Comparison of ENCODE assay signal across 13 mouse cellular contexts in genomic region chr6:122614047-122614446, GRCm38 (mm10). TPM values are rescaled to one million over a fixed set of nuclear protein-coding genes. Genes with fewer than 3 reads are reported as not detected.
DNase-seq lines count a peak whose midpoint lies in the region; ATAC-seq and TF ChIP-seq lines count a peak whose summit lies in the region.
"Had no signal": no experiment of that assay in that cellular context is flagged by ENCODE, and none has a peak within 500 bp of the region (broad histone marks: within the 10 kb centered on the region; RNA-seq: fewer than 3 reads in every experiment).

No protein-coding gene starts in this region.

- H3K4me3 ChIP-seq in forebrain, postnatal 0 days (ENCODE audit: low read depth, low read length): no peak overlapping the region
- no peak overlapping the region for H3K4me3 ChIP-seq in forebrain, embryonic 14.5 days (ENCODE audit: low read depth, low read length)
- H3K4me3 ChIP-seq in midbrain, embryonic 11.5 days (ENCODE audit: low read depth, low read length): no peak overlapping the region
- H3K4me3 ChIP-seq in midbrain, embryonic 14.5 days (replicated peaks; ENCODE audit: low read depth, low read length): no peak overlapping the region
- H3K4me3 ChIP-seq: liver, embryonic 15.5 days; neural tube, embryonic 12.5 days had no signal

- H3K9ac ChIP-seq in forebrain, postnatal 0 days: no peak overlapping the region
- H3K9ac ChIP-seq in forebrain, embryonic 14.5 days (ENCODE audit: low read length): no peak overlapping the region
- H3K9ac ChIP-seq in midbrain, embryonic 11.5 days (ENCODE audit: low read length): no peak overlapping the region
- no peak overlapping the region for H3K9ac ChIP-seq in midbrain, embryonic 14.5 days (replicated peaks; ENCODE audit: low read length)
- H3K9ac ChIP-seq: liver, embryonic 15.5 days; neural tube, embryonic 12.5 days had no signal

- no peaks in the 10 kb centered on the region for H3K9me3 ChIP-seq in forebrain, postnatal 0 days (ENCODE audit: low read length)
- H3K9me3 ChIP-seq in forebrain, embryonic 14.5 days (replicated peaks; ENCODE audit: control insufficient read depth, low read length): no peaks in the 10 kb centered on the region
- H3K9me3 ChIP-seq in midbrain, embryonic 11.5 days (ENCODE audit: control insufficient read depth, low read length): no peaks in the 10 kb centered on the region; the same call in 1 of the 2 replicates
- H3K9me3 ChIP-seq in midbrain, embryonic 14.5 days (ENCODE audit: control insufficient read depth, low read length): no peaks in the 10 kb centered on the region
- H3K9me3 ChIP-seq: liver, embryonic 15.5 days; neural tube, embryonic 12.5 days had no signal

- no peaks in the 10 kb centered on the region for H3K4me1 ChIP-seq in forebrain, postnatal 0 days (ENCODE audit: insufficient read depth)
- H3K4me1 ChIP-seq in forebrain, embryonic 14.5 days (ENCODE audit: control insufficient read depth, insufficient read depth, low read length): no peaks in the 10 kb centered on the region
- H3K4me1 ChIP-seq in midbrain, embryonic 11.5 days (ENCODE audit: control insufficient read depth, insufficient read depth, low read length): no peaks in the 10 kb centered on the region
- H3K4me1 ChIP-seq in midbrain, embryonic 14.5 days (ENCODE audit: control insufficient read depth, insufficient read depth, low read length): no peaks in the 10 kb centered on the region
- H3K4me1 ChIP-seq: neural tube, embryonic 12.5 days had no signal

- no peaks in the 10 kb centered on the region for H3K27me3 ChIP-seq in forebrain, postnatal 0 days (ENCODE audit: insufficient read depth, low read length)
- H3K27me3 ChIP-seq in forebrain, embryonic 14.5 days (replicated peaks; ENCODE audit: control insufficient read depth, insufficient read depth, low read length): no peaks in the 10 kb centered on the region
- H3K27me3 ChIP-seq in midbrain, embryonic 11.5 days (ENCODE audit: control insufficient read depth, insufficient read depth, low read length): no peaks in the 10 kb centered on the region
- no peaks in the 10 kb centered on the region for H3K27me3 ChIP-seq in midbrain, embryonic 14.5 days (ENCODE audit: control insufficient read depth, insufficient read depth, low read length)
- H3K27me3 ChIP-seq: liver, embryonic 15.5 days; neural tube, embryonic 12.5 days had no signal

- peak; percentile 54 for TF ChIP-seq CTCF in forebrain, postnatal 0 days (IDR thresholded peaks at IDR 0.05; ENCODE audit: low read depth)

- H3K27ac ChIP-seq in forebrain, postnatal 0 days (ENCODE audit: low read depth, low read length): no peak overlapping the region
- no peak overlapping the region for H3K27ac ChIP-seq in forebrain, embryonic 14.5 days (ENCODE audit: low read depth, low read length)
- H3K27ac ChIP-seq in midbrain, embryonic 11.5 days (ENCODE audit: low read depth, low read length): no peak overlapping the region
- H3K27ac ChIP-seq in midbrain, embryonic 14.5 days (replicated peaks; ENCODE audit: low read depth, low read length): no peak overlapping the region
- H3K27ac ChIP-seq: liver, embryonic 15.5 days; neural tube, embryonic 12.5 days had no signal

- DNase-seq in forebrain, postnatal 0 days: no peak
- DNase-seq in forebrain, embryonic 14.5 days (ENCODE audit: low spot score): no peak
- peak; percentile 68 for DNase-seq in midbrain, embryonic 11.5 days (ENCODE audit: low spot score, missing footprints)
- DNase-seq in midbrain, embryonic 14.5 days: no peak
- DNase-seq in c-Kit-positive CD71-positive TER-119-positive erythroid progenitor cells, embryonic 14.5 days (ENCODE audit: low spot score): peak; percentile 63
- peak; percentile 56 for DNase-seq in testis, postnatal 10 days (ENCODE audit: low spot score)
- no peak for DNase-seq in heart, adult 9 months (ENCODE audit: low spot score in 2 of 2)
- DNase-seq in layer of hippocampus, postnatal 36 days: no peak
- DNase-seq: cerebellum, adult 11 months had no signal

- 68% methylated on average over 2 of the region's 2 CpGs for WGBS in forebrain, postnatal 0 days
- WGBS in forebrain, embryonic 14.5 days: 64% methylated on average over 2 of the region's 2 CpGs
- WGBS in midbrain, embryonic 11.5 days: 67% methylated on average over 2 of the region's 2 CpGs
- WGBS in midbrain, embryonic 14.5 days: 56% methylated on average over 2 of the region's 2 CpGs

- no peaks in the 10 kb centered on the region for H3K36me3 ChIP-seq in forebrain, postnatal 0 days (ENCODE audit: insufficient read depth)
- H3K36me3 ChIP-seq in forebrain, embryonic 14.5 days (ENCODE audit: control insufficient read depth, insufficient read depth, low read length): no peaks in the 10 kb centered on the region
- H3K36me3 ChIP-seq in midbrain, embryonic 11.5 days (ENCODE audit: control insufficient read depth, insufficient read depth, low read length): no peaks in the 10 kb centered on the region
- H3K36me3 ChIP-seq in midbrain, embryonic 14.5 days (ENCODE audit: control insufficient read depth, insufficient read depth, low read length): no peaks in the 10 kb centered on the region
- H3K36me3 ChIP-seq: liver, embryonic 15.5 days; neural tube, embryonic 12.5 days had no signal

- ATAC-seq in forebrain, postnatal 0 days: no peak
- ATAC-seq in forebrain, embryonic 14.5 days: no peak
- ATAC-seq in midbrain, embryonic 11.5 days (ENCODE audit: low FRiP score): no peak
- ATAC-seq in midbrain, embryonic 14.5 days (ENCODE audit: low FRiP score, low TSS enrichment): no peak

- H3K4me2 ChIP-seq in forebrain, postnatal 0 days (ENCODE audit: low read depth): no peak overlapping the region
- no peak overlapping the region for H3K4me2 ChIP-seq in forebrain, embryonic 14.5 days (ENCODE audit: low read length)
- no peak overlapping the region for H3K4me2 ChIP-seq in midbrain, embryonic 11.5 days
- H3K4me2 ChIP-seq in midbrain, embryonic 14.5 days (ENCODE audit: low read length): no peak overlapping the region
- H3K4me2 ChIP-seq: liver, embryonic 15.5 days; neural tube, embryonic 12.5 days had no signal

RNA-seq across cellular contexts. Expression of gene Gdf3, which starts 4.2 kb away (rescaled TPM):
- total RNA-seq in forebrain, postnatal 0 days (2014; rRNA removed): not detected in 2 replicates
- polyA plus RNA-seq in forebrain, postnatal 0 days (2015; fragmentation: Nextera tagmentation; extraction: Ambion mirVana): not detected in 2 replicates
- polyA plus RNA-seq in forebrain, embryonic 14.5 days (2014; fragmentation: Nextera tagmentation; extraction: Ambion mirVana): not detected in 2 replicates
- polyA plus RNA-seq in midbrain, embryonic 11.5 days (2014; fragmentation: Nextera tagmentation; extraction: Ambion mirVana): 0.05 TPM in 1 of 2 replicates, not detected in the other
- polyA plus RNA-seq in midbrain, embryonic 14.5 days (2014; fragmentation: Nextera tagmentation; extraction: Ambion mirVana): 0.13 TPM in 1 of 2 replicates, not detected in the other
- not detected for total RNA-seq in layer of hippocampus, postnatal 36 days (2021)
- polyA plus RNA-seq: neural tube, embryonic 12.5 days had no signal

RNA-seq across cellular contexts. Expression of gene Apobec1, which starts 11.8 kb away (rescaled TPM):
- 1.2 and 2.0 TPM in 2 replicates for total RNA-seq in forebrain, postnatal 0 days (2014; rRNA removed)
- polyA plus RNA-seq in forebrain, postnatal 0 days (2015; fragmentation: Nextera tagmentation; extraction: Ambion mirVana): 2.3 and 2.4 TPM in 2 replicates
- 3.7 and 4.3 TPM in 2 replicates for polyA plus RNA-seq in forebrain, embryonic 14.5 days (2014; fragmentation: Nextera tagmentation; extraction: Ambion mirVana)
- polyA plus RNA-seq in midbrain, embryonic 11.5 days (2014; fragmentation: Nextera tagmentation; extraction: Ambion mirVana): 2.0 and 2.5 TPM in 2 replicates
- polyA plus RNA-seq in midbrain, embryonic 14.5 days (2014; fragmentation: Nextera tagmentation; extraction: Ambion mirVana): 0.31 and 1.6 TPM in 2 replicates
- total RNA-seq in layer of hippocampus, postnatal 36 days (2021): 1 to 10 TPM; 1.5 to 2.0 TPM

RNA-seq across cellular contexts. Expression of gene Dppa3, which starts 12.2 kb away (rescaled TPM):
- not detected in 2 replicates for total RNA-seq in forebrain, postnatal 0 days (2014; rRNA removed)
- polyA plus RNA-seq in forebrain, postnatal 0 days (2015; fragmentation: Nextera tagmentation; extraction: Ambion mirVana): not detected in 2 replicates
- polyA plus RNA-seq in forebrain, embryonic 14.5 days (2014; fragmentation: Nextera tagmentation; extraction: Ambion mirVana): not detected in 2 replicates
- polyA plus RNA-seq in midbrain, embryonic 11.5 days (2014; fragmentation: Nextera tagmentation; extraction: Ambion mirVana): not detected in 2 replicates
- not detected in 2 replicates for polyA plus RNA-seq in midbrain, embryonic 14.5 days (2014; fragmentation: Nextera tagmentation; extraction: Ambion mirVana)
- total RNA-seq in layer of hippocampus, postnatal 36 days (2021): not detected
- polyA plus RNA-seq: large intestine, adult 2 months; liver, embryonic 15.5 days; neural tube, embryonic 12.5 days; spleen, adult 2 months had no signal

Comparison
In these comparisons a context has a peak if more than half of its experiments do, and no peak if none do; other contexts are left out.
1. DNase-seq: peak in midbrain, embryonic 11.5 days (single experiment), c-Kit-positive CD71-positive TER-119-positive erythroid progenitor cells, embryonic 14.5 days (single experiment) and testis, postnatal 10 days (single experiment); none in forebrain, postnatal 0 days (single experiment), forebrain, embryonic 14.5 days (single experiment), midbrain, embryonic 14.5 days (single experiment), heart, adult 9 months (0 of 2) and layer of hippocampus, postnatal 36 days (0 of 2).